Mouse (Mus musculus) erythroblast, adult 5-6 weeks (primary cell): ENCODE results near the gene Ltb4r2. TPM values are rescaled to one million over a fixed set of nuclear protein-coding genes. Genes with fewer than 3 reads are reported as not detected.

ENCODE experiments used
- ATAC-seq: replicated peaks from 2 replicates; pipeline ENCODE4 v1.8.0; 2016; ENCODE audit warnings: moderate number of reproducible peaks, mild to moderate bottlenecking, moderate TSS enrichment, inconsistent platforms; ENCODE audit not compliant: poor library complexity, low FRiP score, severe bottlenecking
- total RNA-seq, 2 experiments: library from RNA; stranded (forward) in 1 of 2; stranded (reverse) in 1 of 2; fragments of 150-400 nt in 1 of 2; fragments of 200-764, 138-1000 nt in 1 of 2; gene quantifications; 2 replicates each; pipeline versions ENCODE4 v1.2.3 to v1.2.4; 2015 to 2017; ENCODE audit warnings: low replicate concordance in 2 of 2

The Ltb4r2 gene
- total RNA-seq (2015; ENCODE audit: low replicate concordance) = not detected in 2 replicates
- 0.14 TPM in 1 of 2 replicates, not detected in the other for total RNA-seq (2017; ENCODE audit: low replicate concordance)

DNA sequence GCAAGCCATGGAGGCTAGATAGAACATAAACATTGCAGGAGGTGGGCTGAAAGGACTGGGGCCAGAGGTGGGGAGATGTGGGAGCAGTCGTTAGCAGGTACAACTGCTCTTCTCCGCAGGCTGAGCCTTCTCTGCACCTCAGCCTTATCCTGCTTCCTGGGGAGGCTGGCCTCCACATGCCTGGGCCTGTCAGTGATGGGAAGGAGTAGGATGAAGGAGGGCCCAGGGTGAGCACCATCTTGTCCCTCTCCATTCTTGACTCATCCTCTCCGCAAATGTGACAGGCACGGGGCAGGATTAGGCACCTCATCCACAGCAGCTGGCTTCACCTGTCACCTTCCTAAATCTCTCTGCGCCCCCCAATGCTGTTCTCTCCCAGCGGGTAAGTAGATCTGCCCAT, at the start of gene Ltb4r2:
Ltb4r2 (plus strand) TSS at position 266 of the 400 bp plus-strand sequence.
- no peak for ATAC-seq

- ATAC-seq = no peak
Measured at GRCm38 (mm10) chr14:55711786-55712185, 49.4 kb upstream of the Ltb4r2 start.

DNA sequence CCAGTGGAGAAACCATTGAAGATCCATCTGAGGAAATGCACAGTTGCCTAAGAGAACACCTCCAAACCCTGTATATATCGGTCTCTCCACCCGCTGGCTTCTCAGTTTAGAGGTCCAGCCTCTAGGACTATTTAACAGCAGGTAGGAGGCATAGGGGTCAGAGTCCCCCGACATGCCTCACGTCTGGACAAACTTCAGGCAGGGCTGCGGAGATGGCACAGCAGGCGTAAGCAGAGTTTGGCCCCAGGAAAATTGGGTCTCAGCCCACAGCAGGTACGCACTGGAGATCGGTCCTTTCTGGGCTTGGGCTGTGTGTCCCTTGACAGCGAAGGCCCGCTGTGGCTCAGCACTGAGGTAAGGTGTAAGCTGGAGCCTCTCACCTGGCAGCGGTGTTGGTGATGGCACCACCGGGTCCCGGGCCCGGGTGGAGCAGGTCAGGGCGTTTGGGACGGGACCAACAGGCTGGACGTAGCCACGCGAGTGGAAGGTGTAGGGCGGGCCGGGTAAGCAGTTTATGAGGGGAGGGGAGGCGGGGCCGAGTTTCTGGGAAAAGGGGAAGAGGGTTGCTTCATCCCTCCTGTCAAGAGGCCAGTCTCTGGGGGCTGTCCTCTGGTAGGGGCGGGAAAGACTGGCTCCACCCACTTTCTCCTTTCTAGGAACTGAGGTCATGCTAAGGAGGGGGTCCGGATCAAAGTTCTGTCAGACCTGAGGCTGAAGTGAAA, 48.1 kb upstream of the Ltb4r2 start:
- ATAC-seq = no peak

DNA sequence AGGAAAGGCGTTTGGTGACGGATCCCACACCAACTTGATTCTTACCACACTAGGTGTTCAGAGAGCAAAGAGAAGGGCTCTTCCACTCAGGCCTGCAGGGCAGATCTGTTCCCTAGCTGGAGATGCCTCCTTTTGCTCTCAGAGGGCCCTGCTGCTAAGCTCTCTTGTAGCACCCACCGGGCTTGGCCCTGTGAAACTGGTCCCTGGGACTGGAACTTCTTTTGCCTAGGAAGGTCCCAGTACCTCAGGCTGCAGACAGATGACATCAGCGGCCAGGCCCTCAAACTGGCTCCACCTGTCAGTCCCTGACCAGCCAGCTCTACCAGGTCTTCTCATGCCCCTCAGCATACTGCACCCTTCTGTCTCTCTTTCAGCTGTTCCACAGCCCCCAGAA, 47.5 kb upstream of the Ltb4r2 start, which contains the start of gene Tgm1:
Tgm1 (minus strand) TSS at position 198 of the 394 bp plus-strand sequence.
- no peak for ATAC-seq

DNA sequence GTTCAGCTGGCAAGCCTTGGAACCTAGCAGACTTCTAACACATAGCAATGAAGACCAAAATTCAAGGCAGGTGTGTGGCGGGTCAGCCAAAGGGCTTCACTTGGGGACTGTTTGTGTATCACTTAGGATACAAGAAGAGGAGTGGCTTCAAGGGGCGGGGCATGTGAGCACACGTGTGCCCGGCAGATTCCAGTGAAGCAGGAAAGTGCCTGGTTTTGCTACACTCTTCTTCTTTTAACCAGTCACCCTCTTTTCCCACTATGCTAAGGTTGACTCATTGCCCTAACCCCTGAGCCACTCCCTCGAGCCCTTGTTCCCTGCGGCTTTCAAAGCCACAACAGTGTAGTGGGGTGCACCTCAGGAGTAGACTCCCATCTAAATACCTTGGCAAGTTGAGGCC, 46.3 kb upstream of the Ltb4r2 start:
- ATAC-seq = no peak

GRCm38 (mm10) chr14:55716271-55716670, 45.0 kb upstream of the Ltb4r2 start:
- no peak for ATAC-seq

- ATAC-seq = no peak
Measured at GRCm38 (mm10) chr14:55716884-55717283, 44.3 kb upstream of the Ltb4r2 start.

GRCm38 (mm10) chr14:55719737-55720136, 41.5 kb upstream of the Ltb4r2 start:
- no peak for ATAC-seq

DNA sequence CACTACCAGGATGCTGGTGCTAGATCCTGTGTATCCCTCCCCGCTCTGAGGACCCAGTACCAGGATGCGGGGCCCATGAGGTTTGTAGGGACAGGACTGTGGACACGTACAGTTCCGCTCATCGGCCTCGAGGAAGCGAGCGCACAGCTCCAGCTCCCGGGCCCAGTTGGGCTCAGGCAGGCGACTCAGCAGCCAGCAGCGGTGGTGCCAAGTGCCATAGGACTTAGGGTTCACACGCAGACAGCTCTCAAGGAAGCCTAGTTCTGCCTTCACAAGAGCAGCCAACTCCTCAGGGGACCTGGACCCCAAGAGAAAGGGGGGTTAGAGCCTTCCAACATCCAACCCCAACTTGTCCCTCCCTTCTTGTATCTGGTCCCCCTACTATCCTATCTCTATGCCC, 40.6 kb upstream of the Ltb4r2 start:
- ATAC-seq = no peak

GRCm38 (mm10) chr14:55721076-55721475, 40.2 kb upstream of the Ltb4r2 start:
- no peak for ATAC-seq

DNA sequence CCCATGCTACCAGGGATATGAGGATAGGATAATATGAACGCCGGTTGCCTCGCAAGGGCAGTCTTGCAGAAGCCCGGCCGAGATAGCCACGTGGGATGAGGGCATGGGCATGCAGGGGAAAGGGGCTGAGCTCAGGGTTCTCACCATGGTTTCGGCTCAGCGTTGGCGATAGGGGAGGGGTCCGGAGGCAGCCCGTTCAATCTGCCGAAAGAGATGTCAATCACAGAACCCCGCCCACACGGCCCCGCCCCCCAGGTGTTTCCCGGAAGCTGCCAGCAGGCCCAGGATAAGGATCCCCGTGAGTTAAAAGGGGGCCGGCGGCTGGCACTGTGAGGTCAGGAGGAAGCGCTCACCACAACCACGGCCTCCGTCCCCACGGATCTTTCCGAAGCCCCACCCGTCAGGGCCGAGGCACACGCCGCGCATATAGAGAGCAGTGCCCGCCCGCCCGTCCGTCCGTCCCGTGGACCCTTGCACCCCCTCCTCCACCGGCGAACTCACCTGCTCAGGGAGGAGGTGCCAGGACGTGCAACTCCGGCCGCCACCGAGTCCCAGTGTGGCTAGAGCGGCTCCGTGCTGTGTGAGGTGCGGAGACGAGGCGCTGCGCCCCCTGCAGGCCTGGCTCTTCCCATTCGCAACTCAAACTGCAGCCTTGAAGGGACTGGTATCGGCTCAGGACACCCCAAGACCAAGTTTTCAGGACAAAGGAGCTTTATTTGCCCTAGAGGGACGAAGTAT, 39.4 kb upstream of the Ltb4r2 start, which contains the start of gene Rabggta:
Rabggta (minus strand) TSS at position 564 of the 738 bp plus-strand sequence.
- ATAC-seq = peak; percentile 93

- ATAC-seq = no peak
Measured at GRCm38 (mm10) chr14:55722438-55722945, 38.7 kb upstream of the Ltb4r2 start.

DNA sequence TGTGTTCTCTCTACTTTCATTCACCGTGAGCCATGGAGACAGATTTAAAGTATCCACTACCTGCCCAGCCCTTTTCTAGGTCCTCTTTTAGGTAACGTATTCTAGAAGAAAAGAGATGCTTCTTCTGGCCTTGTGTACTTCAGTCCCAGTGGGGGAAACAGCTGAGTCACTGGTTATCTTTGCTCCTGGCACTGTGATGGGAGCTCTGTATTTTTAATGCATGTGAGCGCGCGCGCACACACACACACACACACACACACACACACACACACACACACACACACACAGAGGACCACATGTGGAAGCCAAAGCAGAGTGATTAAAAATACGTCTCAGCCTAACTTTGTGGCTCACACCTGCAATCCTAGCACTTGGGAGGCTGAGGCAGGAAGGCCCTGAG, 37.8 kb upstream of the Ltb4r2 start:
- peak; percentile 42; the same call in 1 of the 2 replicates for ATAC-seq

- no peak for ATAC-seq
Measured at GRCm38 (mm10) chr14:55724411-55724871, 36.8 kb upstream of the Ltb4r2 start.

GRCm38 (mm10) chr14:55726261-55726660, 35.0 kb upstream of the Ltb4r2 start:
- no peak for ATAC-seq

DNA sequence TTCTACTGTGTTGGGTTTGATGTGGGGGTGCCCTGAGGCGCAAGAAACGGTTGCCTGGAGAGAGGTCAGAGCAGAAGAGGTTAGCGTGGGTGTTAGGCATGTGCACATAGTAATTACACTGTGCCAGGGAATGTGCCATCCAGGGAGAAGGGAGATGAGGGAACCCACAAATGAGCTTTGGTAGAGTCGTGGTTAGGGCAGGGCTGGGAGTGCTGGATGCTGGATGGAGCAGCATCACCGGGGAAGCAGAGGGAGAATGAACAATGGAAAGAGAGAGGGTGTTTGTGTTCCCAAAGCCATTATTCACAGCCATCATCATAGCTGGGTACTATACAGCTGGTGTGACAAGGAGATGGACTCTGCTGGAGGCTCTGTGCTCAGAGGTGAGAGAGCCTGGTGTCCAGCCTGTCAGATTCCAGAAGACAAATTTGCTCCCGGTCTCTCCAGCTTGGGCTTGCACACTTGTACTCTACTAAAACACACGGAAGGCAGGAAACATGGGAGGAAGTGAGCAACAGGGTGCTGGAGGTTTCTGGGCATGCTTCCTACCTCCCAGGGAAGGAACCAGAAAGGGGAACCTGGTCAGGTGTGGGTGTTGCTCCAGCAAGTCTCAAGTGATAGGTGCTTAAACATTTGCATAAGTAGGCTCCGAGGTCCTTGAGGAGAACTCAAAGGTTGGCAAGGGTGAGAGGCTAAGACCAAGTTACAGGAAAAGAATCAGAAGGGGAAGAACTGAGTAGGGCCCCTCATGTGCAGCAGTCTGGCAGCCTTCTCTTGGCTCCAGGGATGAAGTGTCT, 33.1 kb upstream of the Ltb4r2 start:
- no peak for ATAC-seq

DNA sequence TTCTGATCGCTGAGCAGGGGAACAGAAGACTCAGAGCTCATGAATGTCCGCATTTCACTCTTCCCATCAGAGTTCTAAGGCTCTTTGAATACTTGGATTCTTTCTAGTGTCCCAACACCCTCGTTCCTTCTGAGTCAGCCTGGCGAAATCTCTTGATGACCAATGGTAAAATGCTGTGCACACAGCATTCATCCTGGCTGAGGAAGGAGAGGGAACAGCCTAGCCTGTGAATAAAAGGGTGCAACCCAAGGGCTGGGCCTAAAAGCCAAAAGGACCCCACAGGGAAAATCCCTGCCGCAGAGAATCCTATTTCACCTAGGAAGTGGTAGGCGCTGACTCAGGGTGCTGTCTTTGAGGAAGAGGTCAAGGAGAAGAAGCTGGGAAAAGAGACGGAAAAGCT, 31.1 kb upstream of the Ltb4r2 start:
- ATAC-seq = no peak

DNA sequence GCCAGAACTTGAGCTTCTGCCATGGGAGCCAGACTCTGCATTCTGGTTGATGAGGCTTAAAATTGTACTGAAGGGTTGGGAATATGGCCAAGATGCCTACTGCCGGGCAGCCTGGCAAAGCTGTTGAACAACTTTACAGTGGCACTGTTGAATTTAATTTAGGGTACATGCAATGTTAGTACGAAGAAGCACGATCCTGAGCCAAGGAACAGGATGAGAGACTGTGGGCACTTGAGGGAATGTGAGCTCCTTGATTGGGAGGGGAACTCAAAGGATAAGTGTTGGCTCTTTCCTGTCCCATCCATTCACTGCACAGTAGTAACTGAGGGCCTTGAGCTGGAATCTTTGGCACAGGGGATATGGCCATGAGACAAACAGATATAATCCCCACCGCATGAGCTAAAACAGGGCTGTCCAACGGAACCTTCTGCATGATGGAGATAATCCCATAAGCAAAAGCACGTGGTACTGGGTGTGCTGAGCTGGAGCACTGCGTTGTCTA, 30.6 kb upstream of the Ltb4r2 start:
- no peak for ATAC-seq

GRCm38 (mm10) chr14:55733889-55734288, 27.3 kb upstream of the Ltb4r2 start:
- ATAC-seq = no peak

GRCm38 (mm10) chr14:55734869-55735268, 26.4 kb upstream of the Ltb4r2 start:
- ATAC-seq = no peak
